Mouse (Mus musculus) liver, postnatal 0 days (tissue): ENCODE results near the gene Clec1b. TPM values are rescaled to one million over a fixed set of nuclear protein-coding genes. Genes with fewer than 3 reads are reported as not detected.

Experiments
- ATAC-seq: fragments of 200-750 bp; cut with Nextera tagmentation; 2 replicates; pipeline ENCODE4 v1.8.0; 2017; ENCODE audit warnings: mild to moderate bottlenecking, moderate library complexity
- DNase-seq: peaks from one replicate; pipeline ENCODE4 v3.0.0-alpha.2; 2016
- H3K27ac ChIP-seq: fragments of 300-500 bp; sonication (generic); 2 replicates; pipeline ENCODE4 v1.5.1; 2014; ENCODE audit warnings: antibody characterized with exemption, moderate library complexity, mild to moderate bottlenecking, low read depth
- H3K27me3 ChIP-seq: fragments of 300-500 bp; sonication (generic); 2 replicates; pipeline ENCODE4 v1.6.1; 2014; ENCODE audit warnings: low read length, control low read depth, mixed read lengths; ENCODE audit not compliant: insufficient read depth
- H3K36me3 ChIP-seq: fragments of 300-500 bp; sonication (generic); replicated peaks from 2 replicates; pipeline ENCODE4 v1.6.1; 2014; ENCODE audit warnings: mild to moderate bottlenecking, control low read depth, low read length, moderate library complexity, mixed read lengths; ENCODE audit not compliant: insufficient read depth
- H3K4me1 ChIP-seq: fragments of 300-500 bp; sonication (generic); 2 replicates; pipeline ENCODE4 v1.6.1; 2014; ENCODE audit warnings: antibody characterized with exemption, mild to moderate bottlenecking, control low read depth; ENCODE audit not compliant: insufficient read depth
- H3K4me2 ChIP-seq: fragments of 300-500 bp; sonication (generic); 2 replicates; pipeline ENCODE4 v1.6.1; 2014; ENCODE audit warnings: low read depth, mild to moderate bottlenecking, low read length, moderate library complexity, mixed read lengths
- H3K4me3 ChIP-seq: fragments of 300-500 bp; sonication (generic); 2 replicates; pipeline ENCODE4 v1.5.1; 2014; ENCODE audit warnings: low read depth, low read length
- H3K9ac ChIP-seq: fragments of 300-500 bp; sonication (generic); replicated peaks from 2 replicates; pipeline ENCODE4 v1.6.1; 2014; ENCODE audit warnings: mild to moderate bottlenecking, moderate library complexity
- H3K9me3 ChIP-seq: fragments of 300-500 bp; sonication (generic); 2 replicates; pipeline ENCODE4 v1.6.1; 2016; ENCODE audit warnings: mild to moderate bottlenecking, control low read depth, low read length, mixed read lengths
- CTCF ChIP-seq: sonication (generic); IDR thresholded peaks from 2 replicates; pipeline ENCODE4 v1.5.1; 2016; ENCODE audit warnings: antibody characterized with exemption, low read depth
- EP300 ChIP-seq: IDR thresholded peaks from 2 replicates; pipeline ENCODE4 v1.6.1; 2016; ENCODE audit warnings: antibody characterized with exemption, low read depth, mild to moderate bottlenecking
- WGBS: fragments of 180-500 bp; shearing (Covaris S2); extraction: QIAGEN DNeasy Blood & Tissue Kit; methylation state at CpG from one replicate; pipeline ENCODE4 v1.1.7; 2014; ENCODE audit not compliant: insufficient replicate concordance; 5-methylcytosine and 5-hydroxymethylcytosine counted together
- polyA plus RNA-seq: library from polyadenylated mRNA; unstranded; fragments of >200 nt; fragmentation: Nextera tagmentation; extraction: Ambion mirVana; gene quantifications from 2 replicates; pipeline ENCODE4 v1.2.1, GENCODE M21; 2015

Clec1b gene
- polyA plus RNA-seq, 1 experiment from 2014 or later = 53.8 TPM

DNA sequence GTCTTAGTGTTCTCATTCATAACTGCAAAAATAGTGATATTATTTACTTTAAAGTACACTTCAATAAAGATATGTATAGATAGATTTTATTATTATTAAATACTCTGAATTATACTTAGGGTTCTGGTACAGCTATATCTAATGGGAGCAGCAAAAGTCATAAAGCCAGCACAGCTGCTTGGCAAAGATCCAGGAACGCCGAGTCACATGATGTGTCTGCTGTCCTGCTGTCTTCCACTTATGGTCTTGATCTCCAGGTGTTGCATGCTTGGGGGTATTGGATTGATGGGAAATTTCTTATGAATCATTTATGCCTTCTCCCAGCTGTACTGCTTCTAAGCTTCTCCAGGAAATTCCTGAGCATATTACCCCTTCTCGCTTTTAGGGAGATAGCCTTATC lies 13.6 kb upstream of the Clec1b start:
- Histone ChIP-seq H3K9ac (no peak overlapping the region), H3K27me3 (no peaks in the 10 kb centered on the region), H3K9me3 (no peaks in the 10 kb centered on the region), H3K36me3 (no peaks in the 10 kb centered on the region), H3K4me1 (no peaks in the 10 kb centered on the region), H3K27ac (no peak overlapping the region), H3K4me3 (no peak overlapping the region), H3K4me2 (no peak overlapping the region)
- DNase-seq (no peak), ATAC-seq (no peak)
- WGBS = 80% methylated on average over 3 of the region's 3 CpGs
- TF ChIP-seq EP300 = no peak
- TF ChIP-seq CTCF = no peak

- Histone ChIP-seq H3K9me3 (no peaks in the 10 kb centered on the region), H3K4me2 (no peak overlapping the region), H3K9ac (no peak overlapping the region), H3K4me1 (no peaks in the 10 kb centered on the region), H3K27ac (no peak overlapping the region), H3K36me3 (no peaks in the 10 kb centered on the region), H3K4me3 (no peak overlapping the region), H3K27me3 (no peaks in the 10 kb centered on the region)
- WGBS = 77% methylated on average over 4 of the region's 4 CpGs
- ATAC-seq (no peak), DNase-seq (no peak)
- TF ChIP-seq CTCF = no peak
- no peak for TF ChIP-seq EP300
Measured at GRCm38 (mm10) chr6:129385000-129385399, 12.1 kb upstream of the Clec1b start.

- DNase-seq (no peak), ATAC-seq (no peak)
- no peaks in the 10 kb centered on the region for H3K9me3 ChIP-seq
- no peak within 1 kb of the TSS for H3K4me3 ChIP-seq
- H3K9ac ChIP-seq = no peak within 1 kb of the TSS
- H3K27ac ChIP-seq = no peak within 1 kb of the TSS
- H3K36me3 ChIP-seq = no peaks in the 10 kb centered on the region
- H3K27me3 ChIP-seq = no peaks in the 10 kb centered on the region
- TF ChIP-seq CTCF (no peak), EP300 (no peak)
- WGBS = 77% methylated on average over 2 of the region's 2 CpGs
- no peak within 1 kb of the TSS for H3K4me2 ChIP-seq
- no peaks in the 10 kb centered on the region for H3K4me1 ChIP-seq
Measured at GRCm38 (mm10) chr6:129385774-129386173, 11.3 kb upstream of the Clec1b start, which contains the start of gene Clec12b. Gene Clec12b, minus strand, starts transcription at chr6:129385874.

DNA sequence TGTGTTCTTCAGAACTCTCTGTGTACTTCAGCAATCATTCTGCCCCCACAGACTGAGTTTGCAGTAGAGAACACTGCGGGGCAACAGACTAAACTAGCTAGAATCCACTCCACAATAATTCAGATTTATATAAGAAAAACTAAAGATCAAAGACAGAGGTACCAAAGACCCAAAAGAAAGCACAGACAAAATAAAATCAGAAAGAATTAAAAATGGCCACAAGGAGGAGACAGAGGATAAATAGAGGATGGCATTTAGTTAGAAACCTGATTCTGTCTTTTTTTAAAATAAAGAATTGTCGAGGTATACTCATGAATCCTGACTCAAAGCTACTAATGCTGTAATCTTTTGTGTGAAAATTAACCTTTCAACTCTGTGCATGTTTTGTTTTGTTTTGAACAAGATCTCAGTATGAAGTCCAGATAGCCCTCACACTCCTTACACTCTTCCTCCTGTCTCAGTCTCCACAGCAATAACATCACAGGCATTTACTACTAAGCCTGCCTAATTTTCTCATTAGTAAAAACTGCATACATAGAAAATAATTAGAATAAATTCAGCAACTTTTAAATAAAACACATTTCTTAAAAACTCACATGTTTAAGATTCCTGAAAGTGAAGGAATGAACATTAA lies 3.9 kb upstream of the Clec1b start:
- no peak overlapping the region for H3K4me3 ChIP-seq
- no peaks in the 10 kb centered on the region for H3K27me3 ChIP-seq
- H3K27ac ChIP-seq = no peak overlapping the region
- TF ChIP-seq CTCF (peak; percentile 66), EP300 (no peak)
- no peaks in the 10 kb centered on the region for H3K4me1 ChIP-seq
- H3K9me3 ChIP-seq = no peaks in the 10 kb centered on the region
- no peak overlapping the region for H3K9ac ChIP-seq
- ATAC-seq (no peak), DNase-seq (no peak)
- H3K36me3 ChIP-seq = no peaks in the 10 kb centered on the region
- H3K4me2 ChIP-seq = no peak overlapping the region
- WGBS = 17% methylated on average over 2 of the region's 2 CpGs

- no peak for TF ChIP-seq CTCF
- no peak for TF ChIP-seq EP300
- Histone ChIP-seq H3K27ac (no peak overlapping the region), H3K9ac (no peak overlapping the region), H3K4me2 (no peak overlapping the region), H3K36me3 (no peaks in the 10 kb centered on the region), H3K4me1 (no peaks in the 10 kb centered on the region), H3K4me3 (no peak overlapping the region), H3K27me3 (no peaks in the 10 kb centered on the region), H3K9me3 (no peaks in the 10 kb centered on the region)
- ATAC-seq = no peak
- DNase-seq = no peak
- 62% methylated on average over 6 of the region's 6 CpGs for WGBS
Measured at GRCm38 (mm10) chr6:129393732-129394131, 3.4 kb upstream of the Clec1b start.

DNA sequence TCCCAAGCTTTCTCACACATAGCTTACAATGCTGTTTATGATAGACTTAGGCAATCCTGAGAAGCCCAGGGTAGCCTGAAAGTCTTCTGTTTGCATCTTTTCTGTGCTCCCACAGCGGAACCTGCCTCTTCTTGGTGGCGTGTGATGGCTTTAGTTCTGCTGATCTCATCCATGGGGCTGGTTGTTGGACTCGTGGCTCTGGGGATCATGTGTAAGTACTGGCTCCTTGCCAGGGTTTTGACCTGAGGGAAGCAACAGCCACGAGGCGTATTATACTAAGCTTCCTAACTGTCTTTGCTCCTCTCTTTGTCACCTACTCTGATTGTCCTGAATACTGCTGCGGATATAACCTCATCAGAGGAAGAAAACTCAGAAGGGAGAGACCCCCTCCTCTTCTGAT lies 2.8 kb downstream of the Clec1b start:
- WGBS = 43% methylated on average over 6 of the region's 6 CpGs
- H3K4me1 ChIP-seq = 0 out of 2 replicates have a peak, but pooled peaks cover 3% of the 10 kb centered on the region
- no peak overlapping the region for H3K4me2 ChIP-seq
- H3K27ac ChIP-seq = 0 out of 2 replicates have a peak overlapping the region, but pooled peaks have one; percentile 19
- no peak overlapping the region for H3K9ac ChIP-seq
- TF ChIP-seq EP300 (no peak), CTCF (no peak)
- no peaks in the 10 kb centered on the region for H3K27me3 ChIP-seq
- peak; percentile 83 for ATAC-seq
- H3K9me3 ChIP-seq = no peaks in the 10 kb centered on the region
- H3K4me3 ChIP-seq = no peak overlapping the region
- H3K36me3 ChIP-seq = no peaks in the 10 kb centered on the region
- peak; percentile 66 for DNase-seq
